10 mouse cellular contexts compared by ENCODE assay signal in the genomic region with DNA sequence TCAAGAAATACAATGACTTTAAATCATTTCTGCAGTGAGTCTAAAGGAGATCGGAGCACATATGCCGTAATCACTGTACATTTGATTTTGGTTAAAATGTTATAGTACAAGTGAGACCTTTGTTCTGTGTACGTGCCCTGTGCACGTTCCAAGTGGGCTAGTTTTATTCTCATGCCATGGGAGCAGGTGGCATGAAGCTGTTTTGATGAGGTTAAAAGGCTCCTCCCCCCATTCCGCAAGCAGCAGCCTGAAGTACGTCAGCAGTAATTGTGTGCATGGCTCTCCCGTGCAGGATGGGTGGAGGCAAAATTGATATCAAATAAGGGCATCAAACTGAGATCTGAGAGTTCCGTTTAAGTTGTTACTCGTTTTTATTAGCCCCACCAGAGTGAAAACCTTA. TPM values are rescaled to one million over a fixed set of nuclear protein-coding genes. Genes with fewer than 3 reads are reported as not detected.
A peak's percentile ranks its signal among the peaks of the same experiment; 100 is the strongest.
DNase-seq lines count a peak whose midpoint lies in the region; ATAC-seq and TF ChIP-seq lines count a peak whose summit lies in the region.
"Had no signal": no experiment of that assay in that cellular context is flagged by ENCODE, and none has a peak within 500 bp of the region (broad histone marks: within the 10 kb centered on the region; RNA-seq: fewer than 3 reads in every experiment).

No protein-coding gene starts in this region.

- TF ChIP-seq POLR2A in olfactory bulb, adult 2 months (IDR thresholded peaks at IDR 0.05; ENCODE audit: insufficient read depth, low read depth, low read length): no peak

- peak overlapping the region; percentile 97 for H3K27ac ChIP-seq in forebrain, postnatal 0 days (ENCODE audit: low read depth, low read length)
- H3K27ac ChIP-seq in olfactory bulb, adult 2 months (ENCODE audit: insufficient read depth, low read depth, low read length): peak overlapping the region; percentile 79
- H3K27ac ChIP-seq in intestine, embryonic 16.5 days (ENCODE audit: low read length): no peak overlapping the region
- H3K27ac ChIP-seq: lung, embryonic 15.5 days had no signal

- no peaks in the 10 kb centered on the region for H3K4me1 ChIP-seq in forebrain, postnatal 0 days (ENCODE audit: insufficient read depth)
- H3K4me1 ChIP-seq in olfactory bulb, adult 2 months (ENCODE audit: control insufficient read depth, insufficient read depth, low read length): no peaks in the 10 kb centered on the region
- no peaks in the 10 kb centered on the region for H3K4me1 ChIP-seq in intestine, embryonic 16.5 days (ENCODE audit: control insufficient read depth, insufficient read depth, low read length)
- H3K4me1 ChIP-seq: lung, embryonic 15.5 days had no signal

- DNase-seq in cerebellum, adult 9-11 months: peak; percentile 79
- peak; percentile 84 for DNase-seq in forebrain, postnatal 0 days
- DNase-seq in layer of hippocampus, postnatal 36 days: peak; percentile 36 to 39
- DNase-seq in ovary, postnatal 36 days (ENCODE audit: low spot score): no peak
- DNase-seq in lung, adult 18-20 months: no peak
- DNase-seq in testis, postnatal 14 days (ENCODE audit: low spot score): no peak

- H3K9ac ChIP-seq in forebrain, postnatal 0 days: peak overlapping the region; percentile 74
- no peak overlapping the region for H3K9ac ChIP-seq in intestine, embryonic 16.5 days (ENCODE audit: low read depth, low read length)
- H3K9ac ChIP-seq: lung, embryonic 15.5 days had no signal

- peak; percentile 88 for ATAC-seq in forebrain, postnatal 0 days
- no peak for ATAC-seq in intestine, embryonic 16.5 days

- no peaks in the 10 kb centered on the region for H3K27me3 ChIP-seq in forebrain, postnatal 0 days (ENCODE audit: insufficient read depth, low read length)
- no peaks in the 10 kb centered on the region for H3K27me3 ChIP-seq in intestine, embryonic 16.5 days (replicated peaks; ENCODE audit: control insufficient read depth, insufficient read depth, low read length)
- H3K27me3 ChIP-seq: lung, embryonic 15.5 days had no signal

- peak overlapping the region; percentile 59 for H3K4me2 ChIP-seq in forebrain, postnatal 0 days (ENCODE audit: low read depth)
- H3K4me2 ChIP-seq in intestine, embryonic 16.5 days (ENCODE audit: low read depth, low read length): no peak overlapping the region
- H3K4me2 ChIP-seq: lung, embryonic 15.5 days had no signal

- no peaks in the 10 kb centered on the region for H3K9me3 ChIP-seq in forebrain, postnatal 0 days (ENCODE audit: low read length)
- no peaks in the 10 kb centered on the region for H3K9me3 ChIP-seq in intestine, embryonic 16.5 days (ENCODE audit: control insufficient read depth, low read length)
- H3K9me3 ChIP-seq: lung, embryonic 15.5 days had no signal

- peak overlapping the region; percentile 56 for H3K4me3 ChIP-seq in forebrain, postnatal 0 days (ENCODE audit: low read depth, low read length)
- peak overlapping the region; percentile 35 for H3K4me3 ChIP-seq in olfactory bulb, adult 2 months (ENCODE audit: insufficient read depth, low read depth, low read length)
- H3K4me3 ChIP-seq in intestine, embryonic 16.5 days (ENCODE audit: low read length): no peak overlapping the region
- H3K4me3 ChIP-seq: lung, embryonic 15.5 days had no signal

- no peaks in the 10 kb centered on the region for H3K36me3 ChIP-seq in forebrain, postnatal 0 days (ENCODE audit: insufficient read depth)
- no peaks in the 10 kb centered on the region for H3K36me3 ChIP-seq in intestine, embryonic 16.5 days (ENCODE audit: control insufficient read depth, insufficient read depth, low read length)
- H3K36me3 ChIP-seq: lung, embryonic 15.5 days had no signal

- WGBS in forebrain, postnatal 0 days: 14% methylated on average over 9 of the region's 9 CpGs
- 9% methylated on average over 9 of the region's 9 CpGs for WGBS in olfactory bulb, adult 2 months
- 62% methylated on average over 9 of the region's 9 CpGs for WGBS in intestine, embryonic 16.5 days

- TF ChIP-seq CTCF in forebrain, postnatal 0 days (IDR thresholded peaks at IDR 0.05; ENCODE audit: low read depth): no peak
- TF ChIP-seq CTCF in olfactory bulb, adult 2 months (IDR thresholded peaks at IDR 0.05; ENCODE audit: insufficient read depth, low read depth, low read length): no peak

RNA-seq across cellular contexts. Expression of a gene that starts 0.5 kb away (rescaled TPM):
- total RNA-seq in forebrain, postnatal 0 days (2014; rRNA removed): 29.3 and 32.8 TPM in 2 replicates
- polyA plus RNA-seq in forebrain, postnatal 0 days (2015; fragmentation: Nextera tagmentation; extraction: Ambion mirVana): 3.5 and 6.3 TPM in 2 replicates
- 10 to 100 TPM; 20.1 to 20.2 TPM for total RNA-seq in layer of hippocampus, postnatal 36 days (2021)
- not detected in 2 replicates for polyA plus RNA-seq in olfactory bulb, adult 2 months (2012; ENCODE audit: insufficient read depth, insufficient read length, low replicate concordance, missing spikeins)
- polyA plus RNA-seq in intestine, embryonic 16.5 days (2015; fragmentation: Nextera tagmentation; extraction: Ambion mirVana): 0.21 and 0.40 TPM in 2 replicates
- polyA plus RNA-seq: spleen, adult 2 months had no signal

Comparison
In these comparisons a context has a peak if more than half of its experiments do, and no peak if none do; other contexts are left out.
1. DNase-seq: peak in cerebellum, adult 9-11 months (single experiment), forebrain, postnatal 0 days (single experiment) and layer of hippocampus, postnatal 36 days (2 of 2); none in ovary, postnatal 36 days (single experiment), lung, adult 18-20 months (0 of 2) and testis, postnatal 14 days (single experiment).